Mouse (Mus musculus): Measurements from ENCODE around the gene Gm20388. TPM values are rescaled to one million over a fixed set of nuclear protein-coding genes. Genes with fewer than 3 reads are reported as not detected.

The Gm20388 gene
- polyA plus RNA-seq, 1 experiment = 28.1 TPM

- Histone ChIP-seq H3K27ac (ENCODE audit: insufficient read depth, low read length) (no peak overlapping the region), H3K9ac (ENCODE audit: low read depth, poor library complexity, severe bottlenecking) (no peak overlapping the region), H3K4me1 (ENCODE audit: control insufficient read depth, insufficient read depth, low read length) (no peaks in the 10 kb centered on the region), H3K27me3 (ENCODE audit: control insufficient read depth, insufficient read depth, low read length, poor library complexity, severe bottlenecking) (no peaks in the 10 kb centered on the region), H3K9me3 (replicated peaks; ENCODE audit: control insufficient read depth, insufficient read depth, low read length, poor library complexity, severe bottlenecking) (no peaks in the 10 kb centered on the region), H3K4me3 (ENCODE audit: low read depth, low read length) (no peak overlapping the region), H3K36me3 (ENCODE audit: control insufficient read depth, insufficient read depth, low read length, poor library complexity, severe bottlenecking) (no peaks in the 10 kb centered on the region)
- TF ChIP-seq EP300 (IDR thresholded peaks at IDR 0.05; ENCODE audit: insufficient read depth, low read depth, low read length) = no peak
- TF ChIP-seq CTCF (IDR thresholded peaks at IDR 0.05; ENCODE audit: low read depth, low read length) = no peak
These were observed 2794.0 kb downstream of the Gm20388 start for GRCm38 (mm10) chr8:122704612-122705011.

GRCm38 (mm10) chr8:122705901-122706561, 2795.4 kb downstream of the Gm20388 start:
- Histone ChIP-seq H3K27ac (ENCODE audit: insufficient read depth, low read length) (no peak overlapping the region), H3K9me3 (replicated peaks; ENCODE audit: control insufficient read depth, insufficient read depth, low read length, poor library complexity, severe bottlenecking) (no peaks in the 10 kb centered on the region), H3K27me3 (ENCODE audit: control insufficient read depth, insufficient read depth, low read length, poor library complexity, severe bottlenecking) (no peaks in the 10 kb centered on the region), H3K36me3 (ENCODE audit: control insufficient read depth, insufficient read depth, low read length, poor library complexity, severe bottlenecking) (no peaks in the 10 kb centered on the region), H3K9ac (ENCODE audit: low read depth, poor library complexity, severe bottlenecking) (no peak overlapping the region), H3K4me1 (ENCODE audit: control insufficient read depth, insufficient read depth, low read length) (no peaks in the 10 kb centered on the region), H3K4me3 (ENCODE audit: low read depth, low read length) (no peak overlapping the region)
- TF ChIP-seq CTCF (IDR thresholded peaks at IDR 0.05; ENCODE audit: low read depth, low read length) (no peak), EP300 (IDR thresholded peaks at IDR 0.05; ENCODE audit: insufficient read depth, low read depth, low read length) (no peak), POLR2A (IDR thresholded peaks at IDR 0.05; ENCODE audit: insufficient read depth, low read length) (no peak)

- Histone ChIP-seq H3K4me1 (ENCODE audit: control insufficient read depth, insufficient read depth, low read length) (no peaks in the 10 kb centered on the region), H3K27me3 (ENCODE audit: control insufficient read depth, insufficient read depth, low read length, poor library complexity, severe bottlenecking) (no peaks in the 10 kb centered on the region), H3K9ac (ENCODE audit: low read depth, poor library complexity, severe bottlenecking) (no peak overlapping the region), H3K27ac (ENCODE audit: insufficient read depth, low read length) (no peak overlapping the region), H3K4me3 (ENCODE audit: low read depth, low read length) (no peak overlapping the region), H3K9me3 (replicated peaks; ENCODE audit: control insufficient read depth, insufficient read depth, low read length, poor library complexity, severe bottlenecking) (no peaks in the 10 kb centered on the region), H3K36me3 (ENCODE audit: control insufficient read depth, insufficient read depth, low read length, poor library complexity, severe bottlenecking) (no peaks in the 10 kb centered on the region)
- TF ChIP-seq CTCF (IDR thresholded peaks at IDR 0.05; ENCODE audit: low read depth, low read length) (no peak), POLR2A (IDR thresholded peaks at IDR 0.05; ENCODE audit: insufficient read depth, low read length) (no peak), EP300 (IDR thresholded peaks at IDR 0.05; ENCODE audit: insufficient read depth, low read depth, low read length) (no peak)
These were observed 2796.5 kb downstream of the Gm20388 start for GRCm38 (mm10) chr8:122707184-122707583.

- Histone ChIP-seq H3K9me3 (replicated peaks; ENCODE audit: control insufficient read depth, insufficient read depth, low read length, poor library complexity, severe bottlenecking) (no peaks in the 10 kb centered on the region), H3K4me3 (ENCODE audit: low read depth, low read length) (no peak overlapping the region), H3K27me3 (ENCODE audit: control insufficient read depth, insufficient read depth, low read length, poor library complexity, severe bottlenecking) (no peaks in the 10 kb centered on the region), H3K9ac (ENCODE audit: low read depth, poor library complexity, severe bottlenecking) (no peak overlapping the region), H3K27ac (ENCODE audit: insufficient read depth, low read length) (no peak overlapping the region), H3K4me1 (ENCODE audit: control insufficient read depth, insufficient read depth, low read length) (no peaks in the 10 kb centered on the region), H3K36me3 (ENCODE audit: control insufficient read depth, insufficient read depth, low read length, poor library complexity, severe bottlenecking) (no peaks in the 10 kb centered on the region)
- peak; percentile 41 for TF ChIP-seq CTCF (IDR thresholded peaks at IDR 0.05; ENCODE audit: low read depth, low read length)
- no peak for TF ChIP-seq POLR2A (IDR thresholded peaks at IDR 0.05; ENCODE audit: insufficient read depth, low read length)
These were observed 2798.9 kb downstream of the Gm20388 start for GRCm38 (mm10) chr8:122709340-122710111.

- H3K4me3 ChIP-seq (ENCODE audit: low read depth, low read length) = no peak overlapping the region
- no peaks in the 10 kb centered on the region for H3K4me1 ChIP-seq (ENCODE audit: control insufficient read depth, insufficient read depth, low read length)
- H3K27me3 ChIP-seq (ENCODE audit: control insufficient read depth, insufficient read depth, low read length, poor library complexity, severe bottlenecking) = no peaks in the 10 kb centered on the region
- no peak for TF ChIP-seq POLR2A (IDR thresholded peaks at IDR 0.05; ENCODE audit: insufficient read depth, low read length)
- TF ChIP-seq CTCF (IDR thresholded peaks at IDR 0.05; ENCODE audit: low read depth, low read length) = no peak
- TF ChIP-seq EP300 (IDR thresholded peaks at IDR 0.05; ENCODE audit: insufficient read depth, low read depth, low read length) = no peak
- no peaks in the 10 kb centered on the region for H3K36me3 ChIP-seq (ENCODE audit: control insufficient read depth, insufficient read depth, low read length, poor library complexity, severe bottlenecking)
- H3K9me3 ChIP-seq (replicated peaks; ENCODE audit: control insufficient read depth, insufficient read depth, low read length, poor library complexity, severe bottlenecking) = no peaks in the 10 kb centered on the region
- H3K9ac ChIP-seq (ENCODE audit: low read depth, poor library complexity, severe bottlenecking) = no peak overlapping the region
- no peak overlapping the region for H3K27ac ChIP-seq (ENCODE audit: insufficient read depth, low read length)
These were observed 2800.8 kb downstream of the Gm20388 start for GRCm38 (mm10) chr8:122711480-122711879.

GRCm38 (mm10) chr8:122711891-122712365, 2801.3 kb downstream of the Gm20388 start:
- H3K4me3 ChIP-seq (ENCODE audit: low read depth, low read length) = no peak overlapping the region
- H3K9me3 ChIP-seq (replicated peaks; ENCODE audit: control insufficient read depth, insufficient read depth, low read length, poor library complexity, severe bottlenecking) = no peaks in the 10 kb centered on the region
- H3K27me3 ChIP-seq (ENCODE audit: control insufficient read depth, insufficient read depth, low read length, poor library complexity, severe bottlenecking) = no peaks in the 10 kb centered on the region
- H3K27ac ChIP-seq (ENCODE audit: insufficient read depth, low read length) = no peak overlapping the region
- no peaks in the 10 kb centered on the region for H3K4me1 ChIP-seq (ENCODE audit: control insufficient read depth, insufficient read depth, low read length)
- H3K9ac ChIP-seq (ENCODE audit: low read depth, poor library complexity, severe bottlenecking) = no peak overlapping the region
- no peaks in the 10 kb centered on the region for H3K36me3 ChIP-seq (ENCODE audit: control insufficient read depth, insufficient read depth, low read length, poor library complexity, severe bottlenecking)
- no peak for TF ChIP-seq POLR2A (IDR thresholded peaks at IDR 0.05; ENCODE audit: insufficient read depth, low read length)
- no peak for TF ChIP-seq EP300 (IDR thresholded peaks at IDR 0.05; ENCODE audit: insufficient read depth, low read depth, low read length)
- no peak for TF ChIP-seq CTCF (IDR thresholded peaks at IDR 0.05; ENCODE audit: low read depth, low read length)

All from ES-Bruce4 (cell line).